Mouse (Mus musculus) urinary bladder, postnatal 4 days (tissue): ENCODE data around the gene Exoc6.
"Not testable (repeated sequence)": the region's sequence is repeated elsewhere in the genome, so short reads cannot be mapped to it uniquely, and the experiment has no call there.

Source experiments
- DNase-seq, 2 experiments: peaks; one replicate each; pipeline ENCODE4 v3.0.0; 2021 to 2022; ENCODE audit warnings: low spot score in 2 of 2

Exoc6 gene

DNA sequence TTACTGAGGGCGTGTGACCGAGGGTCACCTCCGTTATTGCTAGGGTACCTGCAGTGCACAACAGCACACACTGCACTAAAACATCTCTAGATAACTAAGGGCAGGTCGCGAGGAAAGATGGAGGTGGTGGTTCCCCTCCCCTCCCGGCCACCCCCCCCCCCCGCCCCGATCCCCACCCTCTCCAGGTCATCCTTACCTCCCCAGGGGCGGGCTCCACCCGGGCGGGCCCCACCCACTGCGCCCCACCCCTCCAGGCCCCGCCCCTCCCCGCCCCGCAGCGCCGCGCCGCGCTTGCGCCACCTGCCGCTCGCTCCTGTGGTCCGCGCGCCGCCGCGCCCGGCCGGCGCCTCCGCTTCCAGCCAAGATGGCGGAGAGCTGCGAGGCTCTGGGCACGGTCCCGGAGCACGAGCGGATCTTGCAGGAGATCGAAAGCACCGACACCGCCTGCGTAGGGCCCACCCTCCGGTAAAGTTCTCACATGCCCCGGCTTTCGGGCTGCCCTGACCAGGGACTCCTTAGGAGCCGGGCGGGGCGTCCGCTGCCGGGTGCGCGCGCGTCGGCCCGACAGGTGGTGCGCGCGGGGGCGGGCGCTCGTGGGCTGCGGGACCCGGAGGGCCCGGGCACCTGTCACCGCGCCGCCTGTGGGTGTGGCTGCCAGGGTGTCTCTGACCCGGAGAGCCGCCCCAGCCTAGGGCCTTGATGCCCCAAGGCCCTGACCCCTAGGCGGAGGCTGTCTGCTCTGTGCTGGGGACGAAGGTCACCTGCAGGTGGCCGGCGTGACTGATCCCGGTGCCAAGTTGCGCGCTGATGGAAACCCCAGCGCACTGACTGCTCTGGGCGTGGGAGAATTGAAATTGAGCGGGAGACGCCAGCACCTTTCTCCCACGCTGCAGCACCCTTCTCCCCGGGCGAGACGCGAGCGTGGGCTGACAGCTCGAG lies at the start of gene Exoc6:
Gene Exoc6 (plus strand): TSS at position 318 of the 939 bp plus-strand sequence.
- peak; percentile 67 to 70 for DNase-seq

GRCm38 (mm10) chr19:37502996-37503395 lies 47.2 kb upstream of the Exoc6 start:
- no peak for DNase-seq

DNA sequence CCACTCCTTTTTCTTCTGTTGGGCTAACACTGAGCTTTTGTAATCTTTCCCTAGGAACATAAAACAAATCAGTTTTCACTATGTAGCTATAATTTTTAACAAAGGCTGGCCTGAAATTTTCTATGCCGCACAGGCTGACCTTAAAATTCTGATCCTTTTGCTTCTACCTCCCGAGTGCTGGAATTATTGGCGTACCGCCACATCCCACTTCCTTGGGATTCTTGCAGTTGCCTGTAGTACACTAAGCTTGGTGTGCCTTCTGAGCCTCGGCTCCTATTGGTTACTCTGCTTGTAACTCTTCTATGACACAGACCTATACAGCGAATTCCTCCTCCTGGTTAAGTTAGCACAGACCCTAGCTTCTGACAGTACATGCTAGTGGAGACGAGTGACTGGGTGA lies 44.2 kb upstream of the Exoc6 start:
- DNase-seq = no peak

DNA sequence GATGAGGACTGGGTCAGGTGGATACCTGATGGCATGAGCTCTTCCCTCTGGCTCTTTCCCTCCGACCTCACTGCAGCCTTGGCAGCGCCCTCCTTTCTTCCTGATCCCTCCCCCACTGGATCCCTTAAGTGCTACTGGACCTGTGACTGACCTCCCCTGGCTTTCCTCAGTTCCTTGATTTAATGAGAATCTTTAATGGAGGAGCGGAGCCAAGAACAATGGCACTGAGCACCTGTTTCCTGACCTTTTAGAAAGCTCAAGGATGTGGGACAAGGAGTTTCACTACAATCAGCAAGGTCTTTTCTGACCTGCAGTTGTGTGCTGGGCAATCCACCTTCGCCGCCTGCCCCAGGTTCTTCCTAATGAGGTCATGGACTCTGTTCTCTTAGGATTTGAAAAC lies 43.6 kb upstream of the Exoc6 start:
- no peak for DNase-seq

- DNase-seq = peak; percentile 51 to 83
Measured at GRCm38 (mm10) chr19:37509725-37510124, 40.5 kb upstream of the Exoc6 start.

- no peak for DNase-seq
Measured at GRCm38 (mm10) chr19:37514811-37515292, 35.4 kb upstream of the Exoc6 start.

DNA sequence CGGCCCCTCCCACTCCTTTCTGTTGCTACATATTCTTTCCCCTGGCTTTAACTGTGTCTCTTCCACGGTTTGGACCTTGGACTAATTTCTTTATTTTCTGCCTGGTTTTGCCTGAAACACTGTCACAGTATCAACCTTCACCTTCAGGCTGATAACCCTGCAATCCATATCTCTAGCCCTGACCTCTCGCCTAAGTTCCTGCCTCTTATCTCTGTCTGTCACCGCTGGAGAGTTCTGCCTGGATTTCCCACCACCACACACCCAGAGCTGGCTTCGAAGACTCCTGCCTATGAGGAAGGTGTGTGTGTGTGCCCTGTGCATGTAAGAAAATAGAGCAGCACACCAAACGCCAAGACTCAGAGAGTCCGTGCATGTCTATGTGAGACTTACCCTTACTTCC lies 32.8 kb upstream of the Exoc6 start:
- DNase-seq = no peak

DNA sequence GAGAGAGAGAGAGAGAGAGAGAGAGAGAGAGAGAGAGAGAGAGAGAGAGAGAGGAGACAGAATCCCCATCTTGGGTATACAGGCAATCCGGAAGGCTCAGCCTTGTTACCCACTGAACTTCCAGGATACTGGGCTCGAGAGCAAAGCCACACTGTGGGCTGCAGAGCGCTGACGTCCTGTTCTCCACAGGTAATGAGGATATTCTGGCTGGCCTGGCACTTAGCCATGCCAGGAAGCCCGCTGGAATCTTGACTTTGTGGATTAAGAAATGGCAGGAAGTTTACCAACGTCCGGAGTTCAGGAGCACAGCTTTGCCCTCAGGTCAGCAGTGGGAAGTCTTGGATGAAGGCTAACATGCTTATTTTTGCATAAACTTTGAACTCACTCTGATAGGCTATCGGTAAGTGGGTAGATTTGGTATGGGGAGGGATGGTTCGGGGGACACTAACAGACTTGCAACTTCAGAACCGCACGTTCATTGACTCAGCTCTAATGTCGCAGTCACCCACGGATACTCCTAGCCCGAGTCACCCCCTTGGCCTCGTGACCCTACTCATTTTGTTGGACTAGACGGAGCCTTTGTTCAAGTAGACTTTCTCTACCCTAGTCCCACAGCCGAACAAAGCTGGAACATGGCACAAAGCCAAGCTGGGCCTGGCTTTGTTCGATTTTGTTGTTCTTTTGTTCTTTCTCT lies 29.3 kb upstream of the Exoc6 start:
- no peak for DNase-seq

DNA sequence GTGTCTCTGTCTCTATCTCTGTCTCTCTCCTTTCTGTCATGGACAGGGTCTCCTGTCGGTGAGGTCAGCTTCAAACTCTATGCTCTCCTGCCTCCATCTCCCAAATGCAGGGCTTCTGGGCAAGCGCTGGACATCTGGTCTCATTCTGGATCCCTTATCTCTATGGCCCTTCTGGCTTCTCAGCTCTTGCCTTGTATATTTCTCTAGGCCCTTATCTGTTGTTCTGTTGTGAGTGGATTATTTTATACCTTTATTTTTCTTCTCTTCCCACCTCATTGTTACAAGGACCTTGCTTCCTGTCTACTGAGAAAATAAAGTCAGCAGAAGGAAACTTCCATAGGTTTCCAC lies 28.8 kb upstream of the Exoc6 start:
- no peak for DNase-seq

- DNase-seq = no peak
Measured at GRCm38 (mm10) chr19:37523280-37524062, 26.7 kb upstream of the Exoc6 start.

DNA sequence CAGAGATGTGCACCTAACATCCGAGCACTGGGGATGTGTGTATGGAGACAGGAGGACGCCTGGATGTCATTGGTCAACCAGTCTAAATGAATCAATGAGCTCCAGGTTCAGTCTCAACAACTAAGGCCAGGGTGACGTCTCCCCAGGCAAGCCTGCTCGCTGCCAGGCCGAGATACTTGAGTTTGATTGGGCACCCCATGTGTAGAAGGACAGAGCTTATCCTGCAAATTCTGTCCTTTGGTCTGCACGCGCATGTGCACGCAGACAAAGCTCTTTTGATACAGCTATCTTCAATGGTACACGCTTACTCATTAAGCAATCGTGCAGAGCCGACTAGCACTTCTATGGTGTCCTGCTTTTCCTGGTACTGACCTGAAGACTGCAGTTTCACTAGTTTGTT lies 24.3 kb upstream of the Exoc6 start:
- DNase-seq = no peak

- no peak for DNase-seq
Measured at GRCm38 (mm10) chr19:37526768-37527167, 23.4 kb upstream of the Exoc6 start.

GRCm38 (mm10) chr19:37527736-37528135 lies 22.5 kb upstream of the Exoc6 start:
- DNase-seq = not testable (repeated sequence)

DNA sequence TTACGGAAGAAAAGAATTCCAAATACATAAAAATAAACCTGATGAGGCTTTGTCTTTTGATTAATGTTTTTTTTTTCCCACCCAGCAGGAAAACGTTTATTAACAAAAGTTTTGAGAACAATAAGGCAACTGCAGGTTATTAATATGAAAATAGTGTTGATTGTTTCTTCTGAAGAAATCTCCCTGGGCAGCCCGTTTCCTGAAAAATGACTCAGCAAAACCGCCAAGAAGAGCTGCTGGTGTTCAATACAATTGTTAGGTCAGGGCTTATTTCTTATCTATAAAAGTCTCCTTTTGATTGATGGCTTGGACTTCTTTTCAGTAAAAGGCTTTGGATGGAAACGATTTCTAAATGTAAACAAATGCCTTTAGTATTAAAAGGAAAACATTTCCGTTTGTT lies 21.6 kb upstream of the Exoc6 start:
- no peak for DNase-seq

GRCm38 (mm10) chr19:37529296-37529695 lies 20.9 kb upstream of the Exoc6 start:
- DNase-seq = no peak

DNA sequence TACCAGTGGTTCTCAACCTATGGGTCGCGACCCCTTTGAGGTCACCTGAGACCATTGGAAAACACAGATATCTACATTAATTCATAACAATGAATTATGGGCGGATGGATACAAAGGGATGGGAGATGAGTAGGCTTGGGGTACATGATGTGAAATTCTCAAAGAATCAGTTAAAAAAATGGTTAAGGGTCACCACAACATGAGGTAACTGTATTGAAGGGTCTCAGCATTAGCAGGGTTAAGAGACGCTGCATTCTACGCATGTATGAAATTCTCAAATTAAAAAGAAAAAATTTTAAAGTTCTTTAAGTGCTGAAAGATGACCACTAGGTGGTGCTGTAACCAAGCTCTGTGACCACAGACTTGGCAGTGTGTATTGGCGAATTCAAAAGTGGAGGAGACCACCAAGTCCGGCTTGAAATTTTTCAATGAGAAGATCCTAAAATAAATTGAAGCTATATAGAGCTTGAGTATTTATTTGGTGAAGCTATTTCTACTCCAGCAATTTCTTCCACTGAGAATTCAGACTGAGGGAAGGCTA lies 20.2 kb upstream of the Exoc6 start:
- DNase-seq = no peak

DNA sequence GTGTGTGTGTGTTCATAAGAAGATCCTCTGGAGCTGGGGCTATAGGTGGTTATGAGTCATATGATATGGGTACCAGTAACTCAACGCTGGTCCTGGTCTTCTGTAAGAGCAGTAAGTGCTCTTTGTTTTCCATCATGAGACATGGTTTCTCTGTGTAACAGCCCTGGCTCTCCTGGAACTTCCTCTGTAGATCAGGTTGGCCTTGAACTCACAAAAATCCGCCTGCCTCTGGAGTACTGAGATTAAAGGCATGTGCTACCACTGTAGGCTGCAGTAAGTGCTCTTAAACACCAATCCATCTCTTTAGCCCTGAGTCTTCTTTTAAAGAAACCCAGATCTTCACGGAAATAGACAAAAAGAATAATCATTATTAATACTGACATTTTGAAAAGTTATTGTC lies 19.6 kb upstream of the Exoc6 start:
- DNase-seq = no peak

DNA sequence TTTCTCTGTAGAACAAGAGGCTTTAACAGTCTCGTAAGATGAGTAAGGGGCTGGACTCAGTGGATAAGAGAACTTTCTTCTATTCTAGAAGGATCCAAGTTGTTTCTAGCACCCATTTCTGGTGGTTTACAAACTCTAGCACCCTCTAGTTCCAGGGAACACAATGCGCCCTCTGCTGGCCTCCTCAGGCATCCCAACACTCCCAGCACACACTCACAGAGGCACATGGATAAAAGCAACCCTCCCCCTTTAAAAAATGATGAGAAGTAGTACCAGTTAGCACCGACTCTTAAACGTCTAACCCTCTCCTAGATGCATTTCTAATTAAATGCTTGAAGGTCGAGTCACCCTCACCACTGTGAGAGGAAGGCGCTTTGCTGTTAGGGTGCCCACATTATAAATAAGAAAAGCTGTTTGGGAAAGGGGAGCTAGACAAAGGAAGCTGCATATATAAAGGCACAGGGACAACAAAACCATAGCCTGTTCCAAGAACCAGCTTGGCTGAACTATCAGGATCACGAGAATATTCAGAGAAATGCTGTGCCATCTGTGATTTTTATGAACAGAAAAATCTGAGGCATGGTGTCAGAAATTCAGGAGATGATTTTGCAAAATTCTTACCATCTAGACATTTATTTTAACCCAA lies 18.9 kb upstream of the Exoc6 start:
- no peak for DNase-seq

- no peak for DNase-seq
Measured at GRCm38 (mm10) chr19:37533196-37533595, 17.0 kb upstream of the Exoc6 start.

- no peak for DNase-seq
Measured at GRCm38 (mm10) chr19:37534737-37535365, 15.4 kb upstream of the Exoc6 start.

- no peak for DNase-seq
Measured at GRCm38 (mm10) chr19:37536426-37536825, 13.8 kb upstream of the Exoc6 start.
